Mouse (Mus musculus) CH12.LX (cell line): Measurements from ENCODE around the gene Tlcd1.

ENCODE experiments used
- CTCF ChIP-seq, 2 experiments: IDR thresholded peaks in 1 of 2; conservative IDR thresholded peaks in 1 of 2; 2 replicates each; pipeline ENCODE4 v1.5.1; 2011 to 2012; ENCODE audit warnings: low read depth in 2 of 2, low read length in 2 of 2, improper control_type of control experiment in 1 of 2, inconsistent platforms in 1 of 2, mild to moderate bottlenecking in 1 of 2, moderate library complexity in 1 of 2
- EP300 ChIP-seq: IDR thresholded peaks from 2 replicates; pipeline ENCODE4 v1.6.1; 2011; ENCODE audit warnings: low read length, improper control_type of control experiment
- NRF1 ChIP-seq: IDR thresholded peaks from 2 replicates; pipeline ENCODE4 v1.6.1; 2014; ENCODE audit warnings: low read depth, mild to moderate bottlenecking, inconsistent platforms, low read length, improper control_type of control experiment, moderate library complexity
- POLR2A ChIP-seq: IDR thresholded peaks from 2 replicates; pipeline ENCODE4 v1.6.1; 2011; ENCODE audit warnings: low read depth, mild to moderate bottlenecking, improper control_type of control experiment, low read length
- UBTF ChIP-seq: IDR thresholded peaks from 2 replicates; pipeline ENCODE4 v1.6.1; 2012; ENCODE audit warnings: low read depth, mild to moderate bottlenecking, inconsistent platforms, low read length, improper control_type of control experiment, moderate library complexity
- ZKSCAN1 ChIP-seq: IDR thresholded peaks from 2 replicates; pipeline ENCODE4 v1.6.1; 2012; ENCODE audit warnings: low read depth, inconsistent platforms, low read length, improper control_type of control experiment, borderline replicate concordance

DNA sequence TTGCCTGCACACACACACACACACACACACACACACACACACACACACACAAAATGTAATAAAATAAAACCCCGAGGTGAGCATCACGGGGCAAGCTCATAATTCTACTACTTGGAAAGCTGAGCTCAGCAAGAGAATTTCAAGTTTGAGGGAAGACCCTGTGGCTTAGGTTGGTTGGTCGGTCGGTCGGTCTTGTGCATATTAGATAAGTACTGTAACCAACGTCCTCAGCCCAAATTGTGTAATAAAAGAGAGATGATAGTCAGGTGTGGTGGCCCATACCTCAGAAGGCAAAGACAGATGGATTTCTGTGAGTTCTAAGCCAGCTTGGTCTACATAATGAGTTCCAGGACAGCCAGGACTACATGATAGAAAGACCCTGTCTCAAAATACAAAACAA, 42.6 kb upstream of the Tlcd1 start:
- no peak for TF ChIP-seq ZKSCAN1
- TF ChIP-seq POLR2A = no peak
- no peak for TF ChIP-seq CTCF (conservative IDR thresholded peaks at IDR 0.05 in 1 of 2, IDR thresholded peaks at IDR 0.05 in 1 of 2; ENCODE audit: low read depth in 2 of 2, low read length in 2 of 2)
- no peak for TF ChIP-seq UBTF
- no peak for TF ChIP-seq EP300
- TF ChIP-seq NRF1 = no peak
